Mouse (Mus musculus) testis, postnatal 10 days (tissue): ENCODE results near the gene Cep135.

ENCODE experiments used
- DNase-seq: peaks from one replicate; pipeline ENCODE4 v3.0.0; 2021; ENCODE audit warnings: low spot score

Cep135 gene

GRCm38 (mm10) chr5:76684658-76685605 lies 96.4 kb downstream of the Cep135 start:
- DNase-seq, result no peak

GRCm38 (mm10) chr5:76687961-76688600 lies 99.6 kb downstream of the Cep135 start:
- DNase-seq, result no peak

GRCm38 (mm10) chr5:76688643-76689042 lies 100.1 kb downstream of the Cep135 start:
- no peak for DNase-seq

- DNase-seq, result no peak
These were observed 101.7 kb downstream of the Cep135 start for GRCm38 (mm10) chr5:76690177-76690593.

GRCm38 (mm10) chr5:76691251-76691650 lies 102.8 kb downstream of the Cep135 start:
- no peak for DNase-seq

- DNase-seq, result no peak
These were observed 103.4 kb downstream of the Cep135 start for GRCm38 (mm10) chr5:76691706-76692424.
